Mouse (Mus musculus) inflammation-experienced regulatory T-cells, adult 6 months (primary cell): Measurements from ENCODE around the gene Shroom3. TPM values are rescaled to one million over a fixed set of nuclear protein-coding genes. Genes with fewer than 3 reads are reported as not detected.

Experiments
- ATAC-seq: one replicate; pipeline ENCODE4 v1.8.0; 2017
- polyA plus RNA-seq, 3 experiments: library from polyadenylated mRNA; unstranded; fragments of 100-300 nt; shearing (Covaris generic); gene quantifications; one replicate each; pipeline ENCODE4 v1.2.1; 2017

The Shroom3 gene
- polyA plus RNA-seq, 3 experiments from 2014 or later, result 0.05 TPM; not detected in 2

GRCm38 (mm10) chr5:92983942-92984341 is 300.7 kb downstream of the Shroom3 start:
- no peak for ATAC-seq

GRCm38 (mm10) chr5:92984692-92985091 is 301.5 kb downstream of the Shroom3 start:
- ATAC-seq, result no peak

- no peak for ATAC-seq
These were observed 302.2 kb downstream of the Shroom3 start for GRCm38 (mm10) chr5:92985391-92985790.

GRCm38 (mm10) chr5:92986651-92987610 is 303.7 kb downstream of the Shroom3 start:
- ATAC-seq, result no peak

GRCm38 (mm10) chr5:92987891-92988768 is 304.9 kb downstream of the Shroom3 start:
- ATAC-seq, result no peak

GRCm38 (mm10) chr5:92988769-92989356 is 305.6 kb downstream of the Shroom3 start:
- ATAC-seq, result no peak

GRCm38 (mm10) chr5:92992106-92992505 is 308.9 kb downstream of the Shroom3 start:
- ATAC-seq, result no peak

GRCm38 (mm10) chr5:92994309-92994708 is 311.1 kb downstream of the Shroom3 start:
- no peak for ATAC-seq

GRCm38 (mm10) chr5:92994861-92995260 is 311.6 kb downstream of the Shroom3 start:
- ATAC-seq, result no peak

- ATAC-seq, result no peak
These were observed 314.3 kb downstream of the Shroom3 start for GRCm38 (mm10) chr5:92997428-92998120.

- no peak for ATAC-seq
These were observed 315.3 kb downstream of the Shroom3 start for GRCm38 (mm10) chr5:92998494-92999016.

- no peak for ATAC-seq
These were observed 316.8 kb downstream of the Shroom3 start for GRCm38 (mm10) chr5:93000060-93000459.

GRCm38 (mm10) chr5:93000774-93001757 is 317.8 kb downstream of the Shroom3 start:
- no peak for ATAC-seq

- ATAC-seq, result no peak
These were observed 319.4 kb downstream of the Shroom3 start for GRCm38 (mm10) chr5:93002615-93003014.

GRCm38 (mm10) chr5:93005229-93005814 is 322.1 kb downstream of the Shroom3 start:
- ATAC-seq, result no peak

GRCm38 (mm10) chr5:93005815-93006341 is 322.6 kb downstream of the Shroom3 start:
- ATAC-seq, result no peak

- ATAC-seq, result no peak
These were observed 325.0 kb downstream of the Shroom3 start for GRCm38 (mm10) chr5:93008256-93008655.
